Mouse (Mus musculus) MN1 (cell line): ENCODE measurements at regions not wholly inside any gene's neighbourhood (a gene's known extent, or its start where the extent isn't known, plus 50 kb on each side); places are given as distances from the start of the nearest gene placed in this dataset.

ENCODE experiments used
- DNase-seq: peaks from one replicate; pipeline ENCODE4 v3.0.0-alpha.2; 2016; ENCODE audit warnings: low spot score

- DNase-seq, result no peak
Measured at GRCm38 (mm10) chr5:39177891-39178290, 301.3 kb upstream of the Clnk start.

- no peak for DNase-seq
Measured at GRCm38 (mm10) chr5:39176906-39177305, 300.3 kb upstream of the Clnk start.

- DNase-seq, result no peak
Measured at GRCm38 (mm10) chr5:39173491-39173890, 296.9 kb upstream of the Clnk start.

DNA sequence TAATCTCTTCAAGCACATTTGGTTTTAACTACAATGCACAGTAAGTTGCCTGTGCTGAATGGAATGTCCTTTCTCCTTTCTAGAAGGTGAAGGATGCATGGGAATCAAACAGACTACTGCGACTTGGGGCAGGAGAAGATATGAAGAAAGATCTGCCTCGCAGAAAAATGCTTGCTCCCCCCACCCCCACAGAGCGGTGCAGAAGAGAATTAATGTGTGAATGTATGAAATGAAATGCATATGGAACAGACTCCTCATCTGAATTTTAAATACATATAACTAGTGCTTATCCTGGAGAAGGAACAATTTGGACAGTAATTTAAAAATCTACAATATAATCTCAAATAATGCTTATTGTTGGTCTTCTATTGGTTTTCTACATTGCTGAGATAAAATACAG is 283.0 kb upstream of the Clnk start:
- DNase-seq, result no peak

GRCm38 (mm10) chr5:39155763-39156162 is 279.2 kb upstream of the Clnk start:
- DNase-seq, result no peak

GRCm38 (mm10) chr5:39153291-39153794 is 276.7 kb upstream of the Clnk start:
- DNase-seq, result no peak

GRCm38 (mm10) chr5:39151917-39152316 is 275.3 kb upstream of the Clnk start:
- DNase-seq, result no peak

DNA sequence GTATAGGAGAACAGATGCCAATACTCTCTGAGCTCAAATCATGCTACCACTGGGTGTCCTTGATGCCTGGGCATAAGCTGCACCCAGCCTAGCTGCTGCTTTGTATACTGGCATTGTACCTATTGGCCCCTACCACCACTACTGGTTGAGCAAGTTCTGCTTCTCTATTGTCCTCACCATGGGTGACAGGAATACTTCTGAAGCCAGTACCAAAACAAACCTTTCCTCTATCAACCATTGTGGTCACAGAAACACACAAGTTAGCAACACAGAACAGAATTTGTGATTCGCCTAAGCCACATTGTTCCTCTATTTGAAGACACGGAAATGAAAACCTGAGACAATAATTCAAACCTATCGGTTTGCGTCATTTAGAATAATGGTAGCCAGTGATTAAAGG is 274.3 kb upstream of the Clnk start:
- no peak for DNase-seq

DNA sequence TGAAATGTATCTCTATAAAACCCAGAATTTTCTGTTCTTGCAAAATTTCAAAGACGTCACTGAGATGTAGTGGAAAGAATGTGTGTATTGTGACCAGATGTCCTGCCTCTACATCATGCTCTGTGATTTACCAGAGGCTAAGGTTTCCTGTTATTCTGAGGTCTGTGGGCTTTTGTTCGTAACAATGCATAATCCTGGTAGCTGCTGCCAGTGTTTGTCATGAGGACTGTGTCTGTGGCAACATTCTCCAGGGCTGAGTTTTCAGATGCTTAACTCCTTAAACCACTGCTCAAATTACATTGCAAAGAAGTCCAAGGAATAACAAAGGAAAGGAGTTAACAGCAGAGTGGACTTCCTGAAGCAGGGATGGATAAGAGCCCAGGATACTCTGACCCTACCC is 269.0 kb upstream of the Clnk start:
- no peak for DNase-seq

GRCm38 (mm10) chr5:39144225-39144624 is 267.6 kb upstream of the Clnk start:
- DNase-seq, result no peak

DNA sequence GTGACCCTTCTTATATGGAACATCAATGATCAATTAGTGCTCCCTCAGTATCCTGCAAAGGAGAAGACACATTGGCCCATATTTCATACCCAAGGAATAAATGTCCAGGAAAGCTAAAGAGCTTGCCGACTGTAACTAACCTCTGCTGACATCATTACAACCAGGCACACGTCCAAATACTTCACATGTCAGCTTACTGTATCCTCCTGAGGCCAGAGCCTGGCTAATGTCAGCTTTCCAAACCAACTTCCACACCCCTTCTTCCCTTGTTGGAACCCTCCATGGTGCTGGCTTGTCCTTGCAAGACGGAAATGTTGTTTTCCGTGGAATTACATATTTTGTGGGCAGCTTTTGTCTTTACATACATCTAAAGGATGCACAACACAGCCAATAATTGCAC is 267.0 kb upstream of the Clnk start:
- peak; percentile 63 for DNase-seq

- no peak for DNase-seq
Measured at GRCm38 (mm10) chr5:39138375-39138774, 261.8 kb upstream of the Clnk start.

- DNase-seq, result no peak
Measured at GRCm38 (mm10) chr5:39128931-39129330, 252.3 kb upstream of the Clnk start.

DNA sequence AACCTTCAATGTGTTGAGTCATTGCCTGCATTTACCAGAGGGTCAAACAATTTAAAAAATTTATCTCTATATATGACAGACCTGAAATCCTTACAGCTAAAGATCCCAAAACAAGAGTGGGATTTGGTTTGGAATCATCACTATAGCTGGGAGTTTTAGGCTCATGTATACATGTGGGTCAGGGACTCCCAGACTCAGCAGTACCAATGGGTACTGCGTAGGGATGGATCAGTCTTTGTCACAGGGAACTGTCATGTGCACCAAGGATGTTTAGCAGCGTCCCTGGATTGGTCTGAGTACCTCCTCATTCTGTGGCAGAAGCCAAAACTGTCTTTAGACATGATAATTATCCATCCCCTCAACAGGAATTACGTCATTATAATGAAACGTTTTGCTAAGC is 250.2 kb upstream of the Clnk start:
- no peak for DNase-seq

- DNase-seq, result peak; percentile 49
Measured at GRCm38 (mm10) chr5:39126270-39126691, 249.7 kb upstream of the Clnk start.

- DNase-seq, result no peak
Measured at GRCm38 (mm10) chr5:39110336-39110735, 233.7 kb upstream of the Clnk start.

GRCm38 (mm10) chr5:39109526-39109925 is 232.9 kb upstream of the Clnk start:
- no peak for DNase-seq

- no peak for DNase-seq
Measured at GRCm38 (mm10) chr5:39099113-39099512, 222.5 kb upstream of the Clnk start.

GRCm38 (mm10) chr5:39094875-39095274 is 218.3 kb upstream of the Clnk start:
- DNase-seq, result no peak

DNA sequence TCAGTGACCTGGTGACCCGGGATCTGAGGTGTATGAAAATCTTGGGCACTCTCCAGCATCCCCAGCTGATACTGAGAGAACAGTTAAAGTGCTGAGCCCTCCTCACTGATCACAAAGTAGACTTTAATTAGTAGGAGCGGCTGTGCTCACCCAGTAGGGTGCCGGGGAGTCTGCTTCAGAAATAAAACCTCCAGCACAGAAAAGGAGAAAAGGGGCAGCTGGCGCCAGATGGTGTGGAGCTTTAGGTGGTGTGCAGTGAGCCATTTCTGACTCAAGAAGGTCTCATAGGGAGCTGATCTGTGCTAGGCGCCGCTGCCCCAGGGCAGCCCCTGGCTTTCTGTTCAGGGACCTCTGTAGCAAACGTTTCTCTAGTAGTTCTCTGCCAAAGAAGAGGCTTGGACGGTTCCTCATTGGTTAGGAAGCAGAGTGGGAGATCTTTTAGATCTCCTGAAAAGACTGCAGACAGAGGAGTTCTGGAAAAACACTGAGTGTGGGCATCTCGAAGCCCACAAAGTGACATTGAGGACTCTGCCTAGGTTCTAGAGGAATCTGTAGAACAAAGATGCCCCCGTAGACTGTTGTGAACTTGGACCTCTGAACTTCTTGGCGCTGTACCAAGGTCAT is 200.1 kb upstream of the Clnk start:
- no peak for DNase-seq

DNA sequence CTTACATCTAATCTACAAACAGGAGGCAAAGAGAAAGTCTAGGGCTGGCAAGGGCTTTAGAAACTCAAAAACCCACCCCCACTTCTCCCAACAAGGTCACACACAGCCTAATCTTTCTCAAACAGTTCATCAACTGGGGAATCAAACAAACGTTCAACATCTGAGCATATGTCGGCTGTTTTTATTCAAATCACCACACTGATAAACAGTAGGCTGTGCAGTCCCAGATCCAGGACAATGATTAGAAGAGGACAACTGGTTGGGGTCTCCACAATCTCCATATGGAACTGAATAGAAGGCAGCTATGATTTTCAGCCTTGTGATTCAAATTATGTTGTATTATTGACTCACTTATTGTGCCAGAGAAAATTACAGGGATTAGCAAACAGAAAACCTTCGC is 193.1 kb upstream of the Clnk start:
- DNase-seq, result no peak

- no peak for DNase-seq
Measured at GRCm38 (mm10) chr5:39063061-39063460, 186.4 kb upstream of the Clnk start.

GRCm38 (mm10) chr5:39052490-39053250 is 176.1 kb upstream of the Clnk start:
- no peak for DNase-seq

DNA sequence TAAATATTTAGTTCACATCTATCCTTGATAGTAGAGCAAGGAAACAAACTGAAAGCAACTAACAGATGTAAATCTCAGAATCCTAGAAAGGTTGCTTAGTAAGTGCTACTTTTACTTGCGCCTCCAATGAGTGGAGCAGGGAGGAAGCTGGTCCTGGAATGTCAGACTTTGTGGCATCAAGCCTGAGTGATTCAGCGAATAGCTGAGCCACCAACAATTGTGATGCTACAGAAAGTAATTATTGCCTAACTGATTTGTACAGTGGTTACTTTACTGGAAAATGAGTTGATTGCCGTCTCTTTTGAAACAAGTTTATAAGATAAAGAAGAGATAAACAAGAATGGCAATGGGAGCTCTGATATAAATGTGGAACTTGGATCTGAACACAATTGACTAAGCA is 173.9 kb upstream of the Clnk start:
- DNase-seq, result no peak
